Mouse (Mus musculus) erythroblast, embryonic 14.5 days (primary cell): Measurements from ENCODE around the gene Ovol1. TPM values are rescaled to one million over a fixed set of nuclear protein-coding genes. Genes with fewer than 3 reads are reported as not detected.

ENCODE experiments used
- H3K27me3 ChIP-seq: 2 replicates; pipeline ENCODE4 v1.6.1; 2012; ENCODE audit warnings: inconsistent platforms; ENCODE audit not compliant: control insufficient read depth
- H3K36me3 ChIP-seq: 2 replicates; pipeline ENCODE4 v1.6.1; 2012; ENCODE audit warnings: mild to moderate bottlenecking, inconsistent platforms; ENCODE audit not compliant: control insufficient read depth
- H3K4me1 ChIP-seq: 2 replicates; pipeline ENCODE4 v1.6.1; 2012; ENCODE audit warnings: inconsistent platforms; ENCODE audit not compliant: control insufficient read depth
- H3K4me3 ChIP-seq: replicated peaks from 2 replicates; pipeline ENCODE3; 2012; ENCODE audit warnings: moderate library complexity, mild to moderate bottlenecking, inconsistent platforms
- H3K9me3 ChIP-seq: 2 replicates; pipeline ENCODE4 v1.6.1; 2012; ENCODE audit warnings: low read length, inconsistent platforms, mixed read lengths; ENCODE audit not compliant: control insufficient read depth
- GATA1 ChIP-seq: IDR thresholded peaks from 2 replicates; pipeline ENCODE4 v1.6.1; 2012; ENCODE audit warnings: low read length, inconsistent platforms, mixed read lengths
- TAL1 ChIP-seq: IDR thresholded peaks from 3 replicates; pipeline ENCODE4 v1.6.1; 2012; ENCODE audit warnings: low read length, inconsistent platforms, mixed read lengths
- polyA plus RNA-seq: library from polyadenylated mRNA; stranded (reverse); fragments of >175 nt; gene quantifications from 2 replicates; pipeline ENCODE4 v1.2.3, GENCODE M21; 2012

The Ovol1 gene
- polyA plus RNA-seq, 1 experiment, result 0.01 TPM

DNA sequence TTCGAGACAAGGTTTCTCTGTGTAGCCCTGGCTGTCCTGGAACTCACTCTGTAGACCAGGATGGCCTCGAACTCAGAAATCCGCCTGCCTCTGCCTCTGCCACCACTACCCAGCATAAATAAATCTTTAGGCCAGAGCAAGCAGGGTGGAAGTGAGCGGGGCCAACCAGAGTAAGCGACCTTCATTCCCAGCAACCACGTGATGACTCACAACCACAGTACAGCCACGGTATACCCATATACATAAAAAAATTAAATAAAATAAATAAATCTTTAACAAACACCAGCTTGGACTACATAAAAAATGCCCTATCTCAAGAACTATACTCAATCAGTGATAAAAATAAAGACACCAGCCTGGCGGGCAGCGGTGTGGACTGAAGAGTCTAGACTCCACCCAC is 17.1 kb downstream of the Ovol1 start:
- no peaks in the 10 kb centered on the region for H3K9me3 ChIP-seq
- no peaks in the 10 kb centered on the region for H3K36me3 ChIP-seq
- H3K27me3 ChIP-seq, result no peaks in the 10 kb centered on the region
- no peaks in the 10 kb centered on the region for H3K4me1 ChIP-seq
- no peak overlapping the region for H3K4me3 ChIP-seq
- TF ChIP-seq GATA1 (no peak), TAL1 (no peak)

- no peak for TF ChIP-seq GATA1
- no peaks in the 10 kb centered on the region for H3K36me3 ChIP-seq
- H3K9me3 ChIP-seq, result no peaks in the 10 kb centered on the region
- no peak overlapping the region for H3K4me3 ChIP-seq
- H3K4me1 ChIP-seq, result no peaks in the 10 kb centered on the region
- peaks cover 4% of the 10 kb centered on the region for H3K27me3 ChIP-seq
Measured at GRCm38 (mm10) chr19:5538786-5539185, 21.7 kb downstream of the Ovol1 start.

GRCm38 (mm10) chr19:5532520-5532919 is 27.9 kb downstream of the Ovol1 start:
- Histone ChIP-seq H3K27me3 (peaks cover 4% of the 10 kb centered on the region), H3K4me3 (no peak overlapping the region), H3K9me3 (no peaks in the 10 kb centered on the region), H3K4me1 (peaks cover 7% of the 10 kb centered on the region), H3K36me3 (no peaks in the 10 kb centered on the region)
- TF ChIP-seq TAL1 (no peak), GATA1 (no peak)

- TF ChIP-seq TAL1, result no peak
- no peak for TF ChIP-seq GATA1
- peaks cover 7% of the 10 kb centered on the region for H3K4me1 ChIP-seq
- no peaks in the 10 kb centered on the region for H3K9me3 ChIP-seq
- H3K36me3 ChIP-seq, result no peaks in the 10 kb centered on the region
- H3K27me3 ChIP-seq, result no peaks in the 10 kb centered on the region
- no peak overlapping the region for H3K4me3 ChIP-seq
Measured at GRCm38 (mm10) chr19:5530138-5530524, 30.3 kb downstream of the Ovol1 start.

GRCm38 (mm10) chr19:5529325-5530137 is 30.9 kb downstream of the Ovol1 start:
- Histone ChIP-seq H3K36me3 (no peaks in the 10 kb centered on the region), H3K4me3 (no peak overlapping the region)
- TF ChIP-seq TAL1 (no peak), GATA1 (no peak)

DNA sequence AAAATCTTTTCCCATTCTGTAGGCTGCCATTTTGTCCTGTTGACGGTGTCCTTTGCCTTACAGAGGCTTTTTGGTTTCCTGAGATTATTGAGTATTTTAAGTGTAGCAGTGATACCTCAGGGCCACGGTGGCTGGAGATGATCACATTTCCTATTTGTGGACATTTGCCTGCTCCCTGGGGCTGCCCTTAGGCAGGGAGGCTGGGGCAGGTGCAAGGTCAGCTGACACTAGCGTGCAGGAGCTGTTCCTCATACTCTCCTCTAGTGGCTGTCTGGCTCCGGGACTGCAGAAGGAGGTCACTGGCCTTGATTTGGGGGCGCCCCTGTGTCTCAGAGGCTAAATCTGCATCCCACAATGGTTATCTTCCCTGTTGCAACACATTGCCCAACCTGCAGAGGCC is 35.2 kb downstream of the Ovol1 start:
- Histone ChIP-seq H3K9me3 (no peaks in the 10 kb centered on the region), H3K4me1 (peaks cover 7% of the 10 kb centered on the region)
- TF ChIP-seq GATA1, result no peak
- no peak for TF ChIP-seq TAL1

More at GRCm38 (mm10) chr19:5529325-5530137, 30.9 kb downstream of the Ovol1 start:
- H3K9me3 ChIP-seq, result no peaks in the 10 kb centered on the region
- no peaks in the 10 kb centered on the region for H3K27me3 ChIP-seq
- peaks cover 7% of the 10 kb centered on the region for H3K4me1 ChIP-seq

DNA sequence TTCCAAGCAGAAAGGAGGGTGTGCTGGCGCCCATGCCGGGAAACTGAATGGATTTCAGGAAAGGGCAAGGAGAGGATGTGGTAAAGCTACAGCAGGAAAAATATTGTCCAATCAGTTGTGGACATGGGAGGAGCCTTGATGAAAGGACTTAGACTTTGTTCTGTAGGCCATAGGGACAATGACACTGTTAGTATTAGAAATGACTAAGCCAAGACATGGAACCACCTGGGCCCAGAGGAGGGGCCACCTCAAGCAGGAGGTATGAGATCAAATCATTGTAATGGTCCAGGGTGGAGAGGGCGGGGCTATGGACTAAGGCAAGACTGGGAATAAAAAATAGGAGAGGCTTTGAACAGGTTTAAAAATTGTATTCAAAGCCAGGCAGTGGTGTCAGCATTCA is 41.7 kb downstream of the Ovol1 start:
- Histone ChIP-seq H3K27me3 (no peaks in the 10 kb centered on the region), H3K9me3 (no peaks in the 10 kb centered on the region)

More for the DNA sequence above, 35.2 kb downstream of the Ovol1 start:
- H3K36me3 ChIP-seq, result no peaks in the 10 kb centered on the region
- no peak overlapping the region for H3K4me3 ChIP-seq
- H3K27me3 ChIP-seq, result no peaks in the 10 kb centered on the region

DNA sequence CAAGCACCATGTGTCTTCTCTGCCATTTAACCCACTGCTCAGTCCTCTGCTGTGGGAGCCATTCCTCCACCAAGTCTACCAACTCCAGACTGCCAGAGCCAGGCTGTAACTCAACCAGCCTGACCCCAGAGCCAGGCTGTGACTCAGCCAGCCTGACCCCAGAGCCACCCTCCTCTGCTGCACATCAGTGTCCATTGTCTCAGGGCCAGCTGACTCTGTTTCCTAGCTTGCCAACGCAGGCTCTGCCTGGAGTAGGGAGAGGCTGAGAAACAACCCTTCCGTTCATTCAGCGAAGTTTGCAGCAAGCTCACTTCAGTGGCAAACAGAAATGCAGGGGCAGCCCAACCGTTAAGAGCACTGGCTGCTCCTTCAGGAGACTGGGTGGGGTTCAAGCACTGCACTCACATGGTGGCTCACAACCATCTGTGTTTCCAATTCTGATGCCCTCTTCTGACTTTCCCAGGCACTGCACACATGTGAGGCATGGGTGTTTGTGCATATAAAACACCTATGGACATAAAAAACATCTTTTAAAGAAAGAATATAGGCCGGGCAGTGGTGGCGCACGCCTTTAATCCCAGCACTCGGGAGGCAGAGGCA is 43.4 kb downstream of the Ovol1 start:
- H3K4me1 ChIP-seq, result peaks cover 13% of the 10 kb centered on the region

More for the DNA sequence above, 41.7 kb downstream of the Ovol1 start:
- H3K4me1 ChIP-seq, result peaks cover 3% of the 10 kb centered on the region
- TF ChIP-seq GATA1 (no peak), TAL1 (no peak)
- H3K36me3 ChIP-seq, result no peaks in the 10 kb centered on the region
- H3K4me3 ChIP-seq, result no peak overlapping the region

More for the DNA sequence above, 43.4 kb downstream of the Ovol1 start:
- TF ChIP-seq GATA1 (no peak), TAL1 (no peak)
- H3K36me3 ChIP-seq, result no peaks in the 10 kb centered on the region
- no peaks in the 10 kb centered on the region for H3K27me3 ChIP-seq
- no peak overlapping the region for H3K4me3 ChIP-seq
- no peaks in the 10 kb centered on the region for H3K9me3 ChIP-seq
